Mouse (Mus musculus): ENCODE measurements at regions not wholly inside any gene's neighbourhood (a gene's known extent, or its start where the extent isn't known, plus 50 kb on each side); places are given as distances from the start of the nearest gene placed in this dataset.

DNA sequence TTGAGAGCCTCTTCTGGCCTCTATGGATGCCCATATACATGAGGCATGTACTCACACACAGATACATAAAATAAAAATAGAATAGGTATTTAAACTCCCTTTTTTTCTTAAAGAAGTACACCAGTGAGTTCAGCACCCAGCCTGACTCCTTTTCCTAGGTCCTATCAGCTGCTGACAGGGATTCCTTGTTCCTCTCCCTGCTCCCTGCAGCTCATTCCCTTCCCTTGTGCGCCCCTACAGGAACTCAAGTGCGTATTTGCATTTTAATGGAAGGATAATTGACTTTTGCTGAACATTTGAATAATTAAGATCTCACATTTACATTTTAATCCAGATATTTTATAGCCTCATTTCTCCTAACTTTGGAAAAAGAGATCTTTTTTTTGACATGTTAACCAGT, 589.7 kb upstream of the Fbxo33 start:
- 35% methylated on average over 2 of the region's 2 CpGs for WGBS

DNA sequence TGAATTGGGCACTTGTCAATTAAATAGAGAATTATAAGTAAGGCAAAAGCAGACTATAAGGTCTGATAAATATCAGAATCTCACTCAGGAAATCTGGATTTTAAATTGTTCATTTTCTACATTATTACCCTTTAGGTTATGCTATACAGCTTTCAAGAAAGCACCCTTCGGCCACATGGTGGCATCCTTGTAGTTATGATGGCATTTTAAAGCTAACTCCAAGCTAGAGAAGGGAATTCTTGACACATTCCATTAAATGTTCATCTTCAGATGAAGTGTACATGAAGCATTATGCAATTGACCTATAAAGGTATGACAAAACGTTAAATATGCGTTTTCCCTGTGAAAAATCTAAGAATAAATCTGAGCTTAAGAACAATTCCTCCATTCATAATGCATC, 578.5 kb upstream of the Fbxo33 start:
- no peaks in the 10 kb centered on the region for H3K36me3 ChIP-seq (replicated peaks; ENCODE audit: control insufficient read depth, insufficient read depth, low read length)
- H3K9me3 ChIP-seq (replicated peaks; ENCODE audit: control insufficient read depth, low read length), result no peaks in the 10 kb centered on the region
- ATAC-seq (ENCODE audit: insufficient read depth, low read depth), result no peak
- H3K4me2 ChIP-seq (ENCODE audit: low read depth, low read length), result no peak overlapping the region
- no peaks in the 10 kb centered on the region for H3K27me3 ChIP-seq (ENCODE audit: control insufficient read depth, insufficient read depth, low read length)
- no peak overlapping the region for H3K9ac ChIP-seq (replicated peaks; ENCODE audit: low read depth, low read length)
- 40% methylated on average over 3 of the region's 3 CpGs for WGBS
- no peaks in the 10 kb centered on the region for H3K4me1 ChIP-seq (ENCODE audit: control insufficient read depth, insufficient read depth)
- DNase-seq (ENCODE audit: low spot score), result no peak
- TF ChIP-seq EP300 (IDR thresholded peaks at IDR 0.05; ENCODE audit: low read depth) (no peak), CTCF (IDR thresholded peaks at IDR 0.05; ENCODE audit: low read depth) (peak; percentile 35)
- no peak overlapping the region for H3K4me3 ChIP-seq (ENCODE audit: low read depth, low read length)
- no peak overlapping the region for H3K27ac ChIP-seq (ENCODE audit: low read depth)

More for the DNA sequence above, 589.7 kb upstream of the Fbxo33 start:
- Histone ChIP-seq H3K9ac (replicated peaks; ENCODE audit: low read depth, low read length) (no peak overlapping the region), H3K4me3 (ENCODE audit: low read depth, low read length) (no peak overlapping the region), H3K4me2 (ENCODE audit: low read depth, low read length) (no peak overlapping the region), H3K9me3 (replicated peaks; ENCODE audit: control insufficient read depth, low read length) (no peaks in the 10 kb centered on the region), H3K4me1 (ENCODE audit: control insufficient read depth, insufficient read depth) (no peaks in the 10 kb centered on the region), H3K27ac (ENCODE audit: low read depth) (no peak overlapping the region), H3K36me3 (replicated peaks; ENCODE audit: control insufficient read depth, insufficient read depth, low read length) (no peaks in the 10 kb centered on the region), H3K27me3 (ENCODE audit: control insufficient read depth, insufficient read depth, low read length) (no peaks in the 10 kb centered on the region)
- TF ChIP-seq EP300 (IDR thresholded peaks at IDR 0.05; ENCODE audit: low read depth), result no peak
- no peak for TF ChIP-seq CTCF (IDR thresholded peaks at IDR 0.05; ENCODE audit: low read depth)
- ATAC-seq (ENCODE audit: insufficient read depth, low read depth) (no peak), DNase-seq (ENCODE audit: low spot score) (no peak)

DNA sequence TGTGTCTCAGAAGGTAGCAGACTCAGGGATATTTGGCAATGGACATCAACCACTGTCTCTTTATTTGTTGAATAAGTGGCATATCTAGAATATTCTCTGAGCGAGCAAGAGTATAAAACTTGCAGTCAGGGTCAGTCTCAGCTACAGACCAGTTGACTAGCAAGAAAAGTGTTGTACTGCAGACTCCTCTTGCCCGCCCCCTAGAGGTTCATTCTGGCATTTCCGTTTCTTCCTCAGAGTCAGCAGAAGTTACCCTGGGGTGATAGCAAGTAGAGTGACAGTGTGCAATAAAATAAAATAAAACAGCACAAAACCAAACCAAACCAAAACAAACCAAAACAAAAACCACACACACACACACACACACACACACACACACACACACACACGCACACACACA, 571.9 kb upstream of the Fbxo33 start:
- no peak overlapping the region for H3K4me2 ChIP-seq (ENCODE audit: low read depth, low read length)
- H3K36me3 ChIP-seq (replicated peaks; ENCODE audit: control insufficient read depth, insufficient read depth, low read length), result no peaks in the 10 kb centered on the region
- no peak overlapping the region for H3K27ac ChIP-seq (ENCODE audit: low read depth)
- WGBS, result 46% methylated on average over 4 of the region's 4 CpGs
- H3K9me3 ChIP-seq (replicated peaks; ENCODE audit: control insufficient read depth, low read length), result no peaks in the 10 kb centered on the region
- H3K4me1 ChIP-seq (ENCODE audit: control insufficient read depth, insufficient read depth), result no peaks in the 10 kb centered on the region
- no peak overlapping the region for H3K9ac ChIP-seq (replicated peaks; ENCODE audit: low read depth, low read length)
- DNase-seq (ENCODE audit: low spot score) (no peak), ATAC-seq (ENCODE audit: insufficient read depth, low read depth) (no peak)
- H3K4me3 ChIP-seq (ENCODE audit: low read depth, low read length), result no peak overlapping the region
- TF ChIP-seq CTCF (IDR thresholded peaks at IDR 0.05; ENCODE audit: low read depth) (peak; percentile 14; the same call in 1 of the 2 replicates), EP300 (IDR thresholded peaks at IDR 0.05; ENCODE audit: low read depth) (no peak)
- H3K27me3 ChIP-seq (ENCODE audit: control insufficient read depth, insufficient read depth, low read length), result no peaks in the 10 kb centered on the region

DNA sequence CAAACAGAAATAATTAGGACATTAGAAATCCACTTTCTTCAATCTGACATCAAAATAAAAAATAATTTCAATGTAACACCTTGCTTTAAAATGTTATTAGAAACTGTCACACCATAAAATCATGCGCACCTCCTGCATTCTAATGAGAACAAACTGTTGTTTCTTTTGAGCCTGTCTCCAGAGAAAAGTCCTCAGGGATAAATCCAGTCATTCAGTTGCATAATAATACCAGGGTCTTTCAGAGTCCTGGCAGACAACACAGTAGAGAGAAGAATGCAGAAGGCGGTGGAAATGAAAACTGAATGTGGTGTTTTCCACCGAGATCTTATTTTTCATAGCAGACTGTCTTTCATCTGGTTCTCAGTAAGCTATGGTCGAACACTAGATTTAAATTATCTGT, 567.3 kb upstream of the Fbxo33 start:
- Histone ChIP-seq H3K4me1 (ENCODE audit: control insufficient read depth, insufficient read depth) (no peaks in the 10 kb centered on the region), H3K27ac (ENCODE audit: low read depth) (no peak overlapping the region), H3K9me3 (replicated peaks; ENCODE audit: control insufficient read depth, low read length) (no peaks in the 10 kb centered on the region), H3K4me3 (ENCODE audit: low read depth, low read length) (no peak overlapping the region), H3K4me2 (ENCODE audit: low read depth, low read length) (no peak overlapping the region), H3K9ac (replicated peaks; ENCODE audit: low read depth, low read length) (no peak overlapping the region), H3K27me3 (ENCODE audit: control insufficient read depth, insufficient read depth, low read length) (no peaks in the 10 kb centered on the region), H3K36me3 (replicated peaks; ENCODE audit: control insufficient read depth, insufficient read depth, low read length) (no peaks in the 10 kb centered on the region)
- TF ChIP-seq CTCF (IDR thresholded peaks at IDR 0.05; ENCODE audit: low read depth), result no peak
- TF ChIP-seq EP300 (IDR thresholded peaks at IDR 0.05; ENCODE audit: low read depth), result no peak
- DNase-seq (ENCODE audit: low spot score) (no peak), ATAC-seq (ENCODE audit: insufficient read depth, low read depth) (no peak)
- WGBS, result 73% methylated on average over 4 of the region's 4 CpGs

DNA sequence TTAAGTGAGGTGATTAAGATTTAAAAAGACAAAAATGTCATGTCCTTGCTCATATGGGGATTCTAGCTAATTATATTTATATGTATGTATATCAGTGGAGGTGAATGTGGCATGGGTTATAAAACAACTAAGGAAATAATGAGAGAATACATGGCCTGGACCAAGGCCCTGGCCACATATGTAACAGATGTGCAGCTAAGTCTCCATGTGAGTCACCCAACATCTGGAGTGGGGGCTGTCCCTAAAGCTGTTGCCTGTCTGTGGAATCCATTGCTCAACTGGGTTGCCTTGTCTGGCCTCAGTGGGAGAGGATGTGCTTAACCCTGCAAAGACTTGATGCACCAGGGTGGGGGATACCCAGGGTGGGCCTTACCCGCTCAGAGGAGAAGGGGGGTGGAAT, 551.5 kb upstream of the Fbxo33 start:
- Histone ChIP-seq H3K4me2 (ENCODE audit: low read depth, low read length) (no peak overlapping the region), H3K4me1 (ENCODE audit: control insufficient read depth, insufficient read depth) (no peaks in the 10 kb centered on the region), H3K9ac (replicated peaks; ENCODE audit: low read depth, low read length) (no peak overlapping the region), H3K36me3 (replicated peaks; ENCODE audit: control insufficient read depth, insufficient read depth, low read length) (no peaks in the 10 kb centered on the region), H3K9me3 (replicated peaks; ENCODE audit: control insufficient read depth, low read length) (no peaks in the 10 kb centered on the region), H3K27me3 (ENCODE audit: control insufficient read depth, insufficient read depth, low read length) (no peaks in the 10 kb centered on the region), H3K27ac (ENCODE audit: low read depth) (no peak overlapping the region), H3K4me3 (ENCODE audit: low read depth, low read length) (no peak overlapping the region)
- ATAC-seq (ENCODE audit: insufficient read depth, low read depth), result no peak
- TF ChIP-seq CTCF (IDR thresholded peaks at IDR 0.05; ENCODE audit: low read depth) (no peak), EP300 (IDR thresholded peaks at IDR 0.05; ENCODE audit: low read depth) (no peak)
- 69% methylated on average over 1 of the region's 1 CpGs for WGBS
- no peak for DNase-seq (ENCODE audit: low spot score)

DNA sequence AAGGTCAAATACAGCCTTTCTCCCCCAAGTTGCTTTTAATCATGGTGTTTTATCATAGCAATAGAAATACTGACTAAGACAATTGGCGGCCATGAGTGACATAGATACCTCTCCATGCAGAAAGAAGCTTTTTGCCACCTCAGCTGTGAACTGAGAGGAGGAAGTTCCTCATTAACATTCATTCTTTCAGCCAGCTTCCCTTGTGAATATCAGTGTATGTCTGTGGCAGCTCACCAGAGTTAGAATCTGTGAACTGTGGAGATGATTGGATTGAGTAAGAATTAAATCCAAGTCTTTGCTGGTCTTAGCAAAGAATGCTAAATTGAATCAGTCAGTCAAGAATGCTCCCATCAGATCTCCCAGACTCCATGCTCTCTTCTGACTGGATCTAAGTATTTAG, 542.7 kb upstream of the Fbxo33 start:
- DNase-seq (ENCODE audit: low spot score) (no peak), ATAC-seq (ENCODE audit: insufficient read depth, low read depth) (no peak)
- Histone ChIP-seq H3K9me3 (replicated peaks; ENCODE audit: control insufficient read depth, low read length) (no peaks in the 10 kb centered on the region), H3K27ac (ENCODE audit: low read depth) (no peak overlapping the region), H3K4me1 (ENCODE audit: control insufficient read depth, insufficient read depth) (no peaks in the 10 kb centered on the region), H3K27me3 (ENCODE audit: control insufficient read depth, insufficient read depth, low read length) (no peaks in the 10 kb centered on the region), H3K9ac (replicated peaks; ENCODE audit: low read depth, low read length) (no peak overlapping the region), H3K36me3 (replicated peaks; ENCODE audit: control insufficient read depth, insufficient read depth, low read length) (no peaks in the 10 kb centered on the region), H3K4me3 (ENCODE audit: low read depth, low read length) (no peak overlapping the region), H3K4me2 (ENCODE audit: low read depth, low read length) (no peak overlapping the region)
- TF ChIP-seq CTCF (IDR thresholded peaks at IDR 0.05; ENCODE audit: low read depth) (no peak), EP300 (IDR thresholded peaks at IDR 0.05; ENCODE audit: low read depth) (no peak)
- WGBS, result 56% methylated on average over 1 of the region's 1 CpGs

All from heart, postnatal 0 days (tissue).